Mouse (Mus musculus): ENCODE results near the gene Dact2. TPM values are rescaled to one million over a fixed set of nuclear protein-coding genes. Genes with fewer than 3 reads are reported as not detected.

The Dact2 gene
- polyA plus RNA-seq, 1 experiment from 2014 or later, result 0.42 TPM

GRCm38 (mm10) chr17:14230698-14231430 lies 26.8 kb upstream of the Dact2 start:
- no peak for DNase-seq (ENCODE audit: low spot score)
- Histone ChIP-seq H3K36me3 (no peaks in the 10 kb centered on the region), H3K27me3 (ENCODE audit: low read depth, poor library complexity, severe bottlenecking) (peaks cover 16% of the 10 kb centered on the region; the same call in 1 of the 2 replicates), H3K9me3 (replicated peaks) (no peaks in the 10 kb centered on the region), H3K27ac (replicated peaks) (no peak overlapping the region), H3K4me1 (peaks cover 21% of the 10 kb centered on the region), H3K4me3 (no peak overlapping the region)
- 23% methylated on average over 13 of the region's 13 CpGs for WGBS

DNA sequence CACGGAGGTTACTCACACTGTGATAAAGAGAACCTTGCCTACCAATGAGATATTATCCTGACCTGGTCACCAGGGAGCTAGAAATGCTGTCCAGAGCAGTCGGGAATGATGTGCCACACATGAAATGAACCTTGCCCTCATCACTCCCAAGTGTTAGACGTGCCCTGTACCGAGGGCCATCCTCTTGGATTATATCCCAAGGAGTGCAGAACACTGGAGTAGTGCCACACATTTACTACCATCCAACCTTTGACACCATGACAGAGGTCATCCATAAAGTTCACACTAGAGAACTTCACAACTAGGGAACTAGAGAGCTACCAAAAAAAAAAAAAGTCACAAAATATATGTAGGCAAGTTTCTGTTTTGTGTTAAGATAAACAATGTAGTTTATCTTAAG lies 24.3 kb upstream of the Dact2 start:
- Histone ChIP-seq H3K9me3 (replicated peaks) (no peaks in the 10 kb centered on the region), H3K4me3 (no peak overlapping the region), H3K36me3 (no peaks in the 10 kb centered on the region), H3K27me3 (ENCODE audit: low read depth, poor library complexity, severe bottlenecking) (peaks cover 16% of the 10 kb centered on the region; the same call in 1 of the 2 replicates), H3K27ac (replicated peaks) (no peak overlapping the region), H3K4me1 (peaks cover 21% of the 10 kb centered on the region)
- 88% methylated on average over 4 of the region's 4 CpGs for WGBS
- DNase-seq (ENCODE audit: low spot score), result no peak

DNA sequence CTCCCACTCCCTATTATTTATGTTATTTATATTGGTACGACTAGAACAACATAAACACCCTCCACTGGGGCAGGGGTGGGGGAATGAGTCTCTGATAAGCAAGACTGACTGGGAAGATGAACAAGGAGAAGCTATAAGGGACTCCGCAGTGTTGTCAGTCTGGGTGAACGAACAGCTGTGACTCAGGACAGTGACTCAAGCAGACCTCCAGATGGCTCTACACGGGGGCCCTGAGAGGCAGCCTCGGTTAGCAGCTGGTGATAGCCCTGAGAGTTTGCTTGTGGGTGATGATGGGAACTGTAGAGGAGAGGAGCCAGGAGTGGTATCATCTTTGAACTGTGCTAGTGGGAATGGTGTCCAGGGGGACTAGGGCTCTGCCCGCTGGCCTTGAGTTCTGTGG lies 23.5 kb upstream of the Dact2 start:
- H3K4me3 ChIP-seq, result no peak overlapping the region
- WGBS, result 55% methylated on average over 6 of the region's 6 CpGs
- H3K27me3 ChIP-seq (ENCODE audit: low read depth, poor library complexity, severe bottlenecking), result peaks cover 16% of the 10 kb centered on the region; the same call in 1 of the 2 replicates
- no peaks in the 10 kb centered on the region for H3K36me3 ChIP-seq
- DNase-seq (ENCODE audit: low spot score), result no peak
- H3K9me3 ChIP-seq (replicated peaks), result no peaks in the 10 kb centered on the region
- H3K27ac ChIP-seq (replicated peaks), result no peak overlapping the region
- H3K4me1 ChIP-seq, result peaks cover 22% of the 10 kb centered on the region

DNA sequence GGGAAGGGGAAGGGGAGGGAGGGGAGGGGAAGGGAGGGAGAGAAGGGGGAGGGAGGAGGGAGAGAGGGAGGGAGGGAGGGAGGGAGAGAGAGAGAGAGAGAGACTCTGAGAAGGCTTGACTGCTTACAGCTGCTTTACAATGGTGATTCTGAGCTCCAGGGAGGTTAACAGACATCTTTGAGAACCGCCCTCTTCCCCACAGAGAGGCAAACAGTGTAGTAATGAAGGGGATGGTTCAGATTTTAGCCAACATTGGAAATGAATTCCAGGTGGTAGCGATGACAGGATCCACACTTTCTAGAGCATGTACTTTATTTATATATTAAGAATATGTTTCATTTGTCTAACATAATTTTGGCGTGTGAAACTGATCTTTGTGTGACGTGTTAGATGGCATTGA lies 22.7 kb upstream of the Dact2 start:
- no peaks in the 10 kb centered on the region for H3K36me3 ChIP-seq
- H3K27me3 ChIP-seq (ENCODE audit: low read depth, poor library complexity, severe bottlenecking), result peaks cover 12% of the 10 kb centered on the region; the same call in 1 of the 2 replicates
- H3K9me3 ChIP-seq (replicated peaks), result no peaks in the 10 kb centered on the region
- peaks cover 27% of the 10 kb centered on the region for H3K4me1 ChIP-seq
- H3K4me3 ChIP-seq, result no peak overlapping the region
- 29% methylated on average over 4 of the region's 4 CpGs for WGBS
- no peak overlapping the region for H3K27ac ChIP-seq (replicated peaks)
- DNase-seq (ENCODE audit: low spot score), result no peak

GRCm38 (mm10) chr17:14225982-14226652 lies 22.0 kb upstream of the Dact2 start:
- H3K36me3 ChIP-seq, result no peaks in the 10 kb centered on the region
- no peak overlapping the region for H3K4me3 ChIP-seq
- DNase-seq (ENCODE audit: low spot score), result no peak
- H3K9me3 ChIP-seq (replicated peaks), result no peaks in the 10 kb centered on the region
- H3K27ac ChIP-seq (replicated peaks), result no peak overlapping the region
- peaks cover 7% of the 10 kb centered on the region; the same call in 1 of the 2 replicates for H3K27me3 ChIP-seq (ENCODE audit: low read depth, poor library complexity, severe bottlenecking)
- H3K4me1 ChIP-seq, result peaks cover 23% of the 10 kb centered on the region
- 77% methylated on average over 9 of the region's 9 CpGs for WGBS

DNA sequence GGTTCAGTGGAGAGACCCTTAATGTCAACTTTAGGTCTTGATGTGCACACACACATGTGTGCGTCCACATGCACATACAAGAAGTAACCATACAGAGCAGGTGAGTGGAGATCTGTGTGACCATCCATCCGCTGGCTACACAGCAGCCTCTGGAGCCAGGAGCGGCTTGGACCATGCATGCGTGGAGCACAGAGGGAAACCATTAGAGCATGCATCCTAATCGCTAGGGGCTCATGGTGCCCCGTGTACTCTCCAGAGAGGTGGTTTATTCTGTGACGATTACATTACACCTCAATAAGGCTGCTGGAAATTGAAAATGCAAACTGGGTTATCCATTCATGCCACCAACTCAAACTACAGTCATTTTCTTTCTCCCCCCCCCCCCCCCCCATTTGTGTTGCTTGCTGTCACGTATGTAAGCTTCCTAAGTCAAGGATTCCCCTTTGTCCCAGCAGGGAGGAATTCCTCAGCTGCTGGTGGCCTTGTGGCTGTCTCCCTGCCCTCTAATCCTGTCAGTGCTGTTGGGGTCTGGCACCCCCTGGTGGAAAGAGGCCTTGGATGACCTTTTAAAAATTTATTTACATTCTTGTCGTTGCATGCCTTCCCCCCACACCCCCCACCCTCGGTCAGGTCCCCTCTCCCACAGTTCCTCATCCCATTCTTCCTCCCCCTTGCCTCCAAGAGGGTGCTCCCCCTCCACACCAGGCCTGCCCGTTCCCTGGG lies 17.9 kb upstream of the Dact2 start:
- DNase-seq (ENCODE audit: low spot score), result peak; percentile 52
- no peak overlapping the region for H3K4me3 ChIP-seq
- no peaks in the 10 kb centered on the region for H3K36me3 ChIP-seq
- H3K27me3 ChIP-seq (ENCODE audit: low read depth, poor library complexity, severe bottlenecking), result no peaks in the 10 kb centered on the region
- WGBS, result 27% methylated on average over 11 of the region's 11 CpGs
- no peak overlapping the region for H3K27ac ChIP-seq (replicated peaks)
- no peaks in the 10 kb centered on the region for H3K9me3 ChIP-seq (replicated peaks)
- H3K4me1 ChIP-seq, result peaks cover 18% of the 10 kb centered on the region

GRCm38 (mm10) chr17:14220606-14221202 lies 16.6 kb upstream of the Dact2 start:
- peaks cover 22% of the 10 kb centered on the region for H3K4me1 ChIP-seq

GRCm38 (mm10) chr17:14213976-14214529 lies 9.9 kb upstream of the Dact2 start:
- Histone ChIP-seq H3K27me3 (ENCODE audit: low read depth, poor library complexity, severe bottlenecking) (no peaks in the 10 kb centered on the region; the same call in 1 of the 2 replicates), H3K9me3 (replicated peaks) (no peaks in the 10 kb centered on the region), H3K4me1 (peaks cover 15% of the 10 kb centered on the region), H3K27ac (replicated peaks) (no peak overlapping the region), H3K36me3 (no peaks in the 10 kb centered on the region), H3K4me3 (no peak overlapping the region)
- WGBS, result 80% methylated on average over 3 of the region's 3 CpGs
- no peak for DNase-seq (ENCODE audit: low spot score)

More at GRCm38 (mm10) chr17:14220606-14221202, 16.6 kb upstream of the Dact2 start:
- peak; percentile 69 for DNase-seq (ENCODE audit: low spot score)
- no peaks in the 10 kb centered on the region for H3K36me3 ChIP-seq
- no peak overlapping the region for H3K4me3 ChIP-seq
- no peaks in the 10 kb centered on the region for H3K9me3 ChIP-seq (replicated peaks)
- no peak overlapping the region for H3K27ac ChIP-seq (replicated peaks)
- 63% methylated on average over 7 of the region's 7 CpGs for WGBS
- no peaks in the 10 kb centered on the region for H3K27me3 ChIP-seq (ENCODE audit: low read depth, poor library complexity, severe bottlenecking)

DNA sequence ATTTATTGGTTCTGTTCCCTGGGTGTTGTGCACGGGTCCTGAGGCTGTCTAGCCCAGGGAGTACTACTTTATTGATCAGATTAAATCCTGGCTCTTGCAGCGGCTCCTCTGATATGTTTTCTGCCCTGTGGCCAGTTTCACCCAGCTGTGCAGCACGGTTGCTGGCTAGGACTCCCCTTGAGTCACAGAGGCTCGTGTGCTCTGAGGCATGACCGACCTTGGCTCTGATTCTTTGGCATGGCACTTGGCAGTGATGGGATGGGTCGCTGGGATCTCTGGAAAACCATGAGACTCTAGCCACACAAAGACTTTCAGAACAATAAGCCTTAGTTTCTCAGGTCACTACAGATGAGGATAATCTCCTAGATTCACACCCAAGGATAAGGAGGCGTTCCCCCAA lies 8.7 kb upstream of the Dact2 start:
- Histone ChIP-seq H3K27me3 (ENCODE audit: low read depth, poor library complexity, severe bottlenecking) (peaks cover 5% of the 10 kb centered on the region), H3K9me3 (replicated peaks) (no peaks in the 10 kb centered on the region), H3K27ac (replicated peaks) (no peak overlapping the region), H3K4me3 (no peak overlapping the region), H3K4me1 (peaks cover 9% of the 10 kb centered on the region; the same call in 1 of the 2 replicates), H3K36me3 (no peaks in the 10 kb centered on the region)
- 75% methylated on average over 7 of the region's 7 CpGs for WGBS
- no peak for DNase-seq (ENCODE audit: low spot score)

- Histone ChIP-seq H3K27me3 (ENCODE audit: low read depth, poor library complexity, severe bottlenecking) (peaks cover 61% of the 10 kb centered on the region), H3K36me3 (no peaks in the 10 kb centered on the region), H3K27ac (replicated peaks) (no peak overlapping the region), H3K4me1 (peaks cover 19% of the 10 kb centered on the region), H3K9me3 (replicated peaks) (no peaks in the 10 kb centered on the region), H3K4me3 (no peak overlapping the region)
- 29% methylated on average over 5 of the region's 5 CpGs for WGBS
- no peak for DNase-seq (ENCODE audit: low spot score)
Observed at GRCm38 (mm10) chr17:14207093-14207561, 3.0 kb upstream of the Dact2 start.

DNA sequence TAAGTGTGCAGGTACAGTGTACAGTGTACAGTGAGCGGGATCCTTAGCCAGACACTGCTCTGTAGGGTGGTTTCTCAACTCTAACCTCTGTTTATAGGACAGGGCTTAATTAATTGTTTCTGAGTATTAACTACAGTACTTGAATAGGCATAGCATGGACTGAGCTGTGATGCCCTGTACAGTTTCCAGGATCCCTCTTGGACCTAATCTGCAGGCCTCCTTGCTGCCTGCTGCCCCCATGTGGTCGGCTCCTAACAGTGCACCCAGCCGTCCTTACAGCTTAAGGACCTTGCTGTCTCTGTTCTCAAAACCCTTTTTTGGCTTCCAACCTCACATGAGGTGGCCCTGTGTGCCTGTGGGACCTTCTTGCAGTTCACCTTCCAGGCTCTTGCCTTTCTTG lies 2.0 kb upstream of the Dact2 start:
- Histone ChIP-seq H3K9me3 (replicated peaks) (no peaks in the 10 kb centered on the region), H3K4me3 (no peak overlapping the region), H3K27me3 (ENCODE audit: low read depth, poor library complexity, severe bottlenecking) (peaks cover 72% of the 10 kb centered on the region), H3K36me3 (no peaks in the 10 kb centered on the region), H3K4me1 (peaks cover 30% of the 10 kb centered on the region), H3K27ac (replicated peaks) (no peak overlapping the region)
- WGBS, result 34% methylated on average over 3 of the region's 3 CpGs
- peak; percentile 75 for DNase-seq (ENCODE audit: low spot score)

GRCm38 (mm10) chr17:14205236-14205635 lies 1.1 kb upstream of the Dact2 start:
- 87% methylated on average over 3 of the region's 3 CpGs for WGBS
- DNase-seq (ENCODE audit: low spot score), result no peak
- Histone ChIP-seq H3K27ac (replicated peaks) (no peak overlapping the region), H3K27me3 (ENCODE audit: low read depth, poor library complexity, severe bottlenecking) (peaks cover 80% of the 10 kb centered on the region), H3K4me1 (peaks cover 36% of the 10 kb centered on the region), H3K9me3 (replicated peaks) (no peaks in the 10 kb centered on the region), H3K36me3 (no peaks in the 10 kb centered on the region), H3K4me3 (no peak overlapping the region)

All from midbrain, embryonic 10.5 days (tissue).